ENCODE assay signal across 24 mouse cellular contexts in genomic region chr13:64178000-64178399, GRCm38 (mm10). TPM values are rescaled to one million over a fixed set of nuclear protein-coding genes. Genes with fewer than 3 reads are reported as not detected.
A peak's percentile ranks its signal among the peaks of the same experiment; 100 is the strongest.
DNase-seq lines count a peak whose midpoint lies in the region; ATAC-seq and TF ChIP-seq lines count a peak whose summit lies in the region.
"Had no signal": no experiment of that assay in that cellular context is flagged by ENCODE, and none has a peak within 500 bp of the region (broad histone marks: within the 10 kb centered on the region; RNA-seq: fewer than 3 reads in every experiment).

No protein-coding gene starts in this region.

- no peaks in the 10 kb centered on the region for H3K4me1 ChIP-seq in liver, embryonic 12.5 days
- no peaks in the 10 kb centered on the region for H3K4me1 ChIP-seq in liver, postnatal 0 days (ENCODE audit: insufficient read depth)
- 0 out of 2 replicates have a peak, but pooled peaks cover 5% of the 10 kb centered on the region for H3K4me1 ChIP-seq in lung, embryonic 15.5 days
- peaks cover 20% of the 10 kb centered on the region for H3K4me1 ChIP-seq in midbrain, embryonic 10.5 days
- H3K4me1 ChIP-seq in midbrain, embryonic 11.5 days (ENCODE audit: control insufficient read depth, insufficient read depth, low read length) = peaks cover 3% of the 10 kb centered on the region; the same call in 1 of the 2 replicates

- no peak overlapping the region for H3K4me3 ChIP-seq in liver, embryonic 12.5 days
- H3K4me3 ChIP-seq in liver, postnatal 0 days (ENCODE audit: low read depth, low read length) = no peak overlapping the region
- no peak overlapping the region for H3K4me3 ChIP-seq in lung, embryonic 15.5 days
- H3K4me3 ChIP-seq in midbrain, embryonic 10.5 days = no peak overlapping the region
- H3K4me3 ChIP-seq in midbrain, embryonic 11.5 days (ENCODE audit: low read depth, low read length) = no peak overlapping the region
- H3K4me3 ChIP-seq: forebrain, embryonic 10.5 days; forebrain, embryonic 13.5 days; heart, adult 2 months; heart, embryonic 10.5 days; heart, embryonic 13.5 days had no signal

- TF ChIP-seq EP300 in liver, postnatal 0 days (IDR thresholded peaks at IDR 0.05; ENCODE audit: low read depth) = no peak

- TF ChIP-seq CTCF in liver, postnatal 0 days (IDR thresholded peaks at IDR 0.05; ENCODE audit: low read depth) = no peak

- peaks cover 7% of the 10 kb centered on the region for H3K36me3 ChIP-seq in liver, embryonic 12.5 days
- H3K36me3 ChIP-seq in liver, postnatal 0 days (replicated peaks; ENCODE audit: insufficient read depth, low read length) = no peaks in the 10 kb centered on the region
- peaks cover 14% of the 10 kb centered on the region for H3K36me3 ChIP-seq in lung, embryonic 15.5 days
- peaks cover 52% of the 10 kb centered on the region for H3K36me3 ChIP-seq in midbrain, embryonic 10.5 days
- H3K36me3 ChIP-seq in midbrain, embryonic 11.5 days (ENCODE audit: control insufficient read depth, insufficient read depth, low read length) = no peaks in the 10 kb centered on the region; the same call in 1 of the 2 replicates

- DNase-seq in liver, postnatal 0 days = no peak
- DNase-seq in lung, postnatal 36 days = no peak
- no peak for DNase-seq in midbrain, embryonic 10.5 days (ENCODE audit: low spot score)
- no peak for DNase-seq in midbrain, embryonic 11.5 days (ENCODE audit: low spot score, missing footprints)
- DNase-seq: adrenal gland, postnatal 10 days; adrenal gland, postnatal 36 days; B cell, adult 2 months; cerebellum, adult 18-20 months; cerebellum, adult 9-10 months; cerebellum, postnatal 14 days; gastrocnemius, postnatal 10 days; gastrocnemius, postnatal 36 days; heart, postnatal 14 days; heart, postnatal 4 days had no signal

- H3K27ac ChIP-seq in liver, embryonic 12.5 days = peak overlapping the region; percentile 48; the same call in 1 of the 2 replicates
- H3K27ac ChIP-seq in liver, postnatal 0 days (ENCODE audit: low read depth) = no peak overlapping the region
- no peak overlapping the region for H3K27ac ChIP-seq in lung, embryonic 15.5 days
- H3K27ac ChIP-seq in midbrain, embryonic 10.5 days (replicated peaks) = peak overlapping the region; percentile 47; the same call in 1 of the 2 replicates
- H3K27ac ChIP-seq in midbrain, embryonic 11.5 days (ENCODE audit: low read depth, low read length) = no peak overlapping the region
- H3K27ac ChIP-seq: forebrain, embryonic 13.5 days; heart, adult 2 months had no signal

- no peaks in the 10 kb centered on the region for H3K27me3 ChIP-seq in liver, embryonic 12.5 days (replicated peaks)
- no peaks in the 10 kb centered on the region for H3K27me3 ChIP-seq in liver, postnatal 0 days (ENCODE audit: insufficient read depth, low read length)
- no peaks in the 10 kb centered on the region for H3K27me3 ChIP-seq in lung, embryonic 15.5 days
- no peaks in the 10 kb centered on the region for H3K27me3 ChIP-seq in midbrain, embryonic 10.5 days (ENCODE audit: low read depth, poor library complexity, severe bottlenecking)
- no peaks in the 10 kb centered on the region for H3K27me3 ChIP-seq in midbrain, embryonic 11.5 days (ENCODE audit: control insufficient read depth, insufficient read depth, low read length)
- H3K27me3 ChIP-seq: CH12.LX; forebrain, embryonic 13.5 days; heart, embryonic 13.5 days; Patski had no signal

- H3K9ac ChIP-seq in liver, embryonic 12.5 days = no peak overlapping the region
- H3K9ac ChIP-seq in liver, postnatal 0 days (replicated peaks) = no peak overlapping the region
- no peak overlapping the region for H3K9ac ChIP-seq in lung, embryonic 15.5 days
- H3K9ac ChIP-seq in midbrain, embryonic 11.5 days (ENCODE audit: low read length) = no peak overlapping the region
- H3K9ac ChIP-seq: forebrain, embryonic 13.5 days; heart, embryonic 13.5 days had no signal

- H3K9me3 ChIP-seq in liver, embryonic 12.5 days (replicated peaks) = no peaks in the 10 kb centered on the region
- no peaks in the 10 kb centered on the region for H3K9me3 ChIP-seq in liver, postnatal 0 days (ENCODE audit: low read length)
- no peaks in the 10 kb centered on the region for H3K9me3 ChIP-seq in lung, embryonic 15.5 days
- no peaks in the 10 kb centered on the region for H3K9me3 ChIP-seq in midbrain, embryonic 10.5 days (replicated peaks)
- no peaks in the 10 kb centered on the region for H3K9me3 ChIP-seq in midbrain, embryonic 11.5 days (ENCODE audit: control insufficient read depth, low read length)
- H3K9me3 ChIP-seq: forebrain, embryonic 10.5 days; forebrain, embryonic 13.5 days; G1E had no signal

- 0 out of 2 replicates have a peak, but pooled peaks have one; percentile 20 for ATAC-seq in liver, embryonic 12.5 days
- ATAC-seq in liver, postnatal 0 days = no peak
- peak; percentile 27; the same call in 1 of the 2 replicates for ATAC-seq in lung, embryonic 15.5 days (ENCODE audit: borderline replicate concordance, extremely low read depth, low FRiP score, low TSS enrichment)
- ATAC-seq in midbrain, embryonic 11.5 days (ENCODE audit: low FRiP score) = no peak
- ATAC-seq: forebrain, embryonic 13.5 days; Patski had no signal

- 68% methylated on average over 7 of the region's 7 CpGs for WGBS in liver, embryonic 12.5 days (ENCODE audit: insufficient replicate concordance)
- 68% methylated on average over 7 of the region's 7 CpGs for WGBS in liver, postnatal 0 days (ENCODE audit: insufficient replicate concordance)
- WGBS in lung, embryonic 15.5 days = 58% methylated on average over 7 of the region's 7 CpGs
- WGBS in midbrain, embryonic 10.5 days = 73% methylated on average over 7 of the region's 7 CpGs
- 75% methylated on average over 7 of the region's 7 CpGs for WGBS in midbrain, embryonic 11.5 days

- H3K4me2 ChIP-seq in liver, embryonic 12.5 days = no peak overlapping the region
- no peak overlapping the region for H3K4me2 ChIP-seq in liver, postnatal 0 days (ENCODE audit: low read depth, low read length)
- no peak overlapping the region for H3K4me2 ChIP-seq in lung, embryonic 15.5 days
- H3K4me2 ChIP-seq in midbrain, embryonic 11.5 days = no peak overlapping the region
- H3K4me2 ChIP-seq: forebrain, embryonic 13.5 days; heart, embryonic 13.5 days had no signal

RNA-seq across cellular contexts. Expression of gene Habp4, which starts 16.4 kb away (rescaled TPM):
- 14.0 TPM in 2 replicates for polyA plus RNA-seq in liver, embryonic 12.5 days (2016; fragmentation: Nextera tagmentation; extraction: Ambion mirVana)
- polyA plus RNA-seq in liver, postnatal 0 days (2015; fragmentation: Nextera tagmentation; extraction: Ambion mirVana) = 9.0 and 11.9 TPM in 2 replicates
- polyA plus RNA-seq in lung, embryonic 15.5 days (2015; fragmentation: Nextera tagmentation; extraction: Ambion mirVana) = 22.2 and 24.7 TPM in 2 replicates
- polyA plus RNA-seq in midbrain, embryonic 10.5 days (2016; fragmentation: Nextera tagmentation; extraction: Ambion mirVana) = 19.0 and 21.7 TPM in 2 replicates
- polyA plus RNA-seq in midbrain, embryonic 11.5 days (2014; fragmentation: Nextera tagmentation; extraction: Ambion mirVana) = 23.1 and 23.4 TPM in 2 replicates

RNA-seq across cellular contexts. Expression of gene Zfp367, which starts 25.0 kb away (rescaled TPM):
- 26.1 and 27.2 TPM in 2 replicates for polyA plus RNA-seq in liver, embryonic 12.5 days (2016; fragmentation: Nextera tagmentation; extraction: Ambion mirVana)
- polyA plus RNA-seq in liver, postnatal 0 days (2015; fragmentation: Nextera tagmentation; extraction: Ambion mirVana) = 9.8 and 11.7 TPM in 2 replicates
- polyA plus RNA-seq in lung, embryonic 15.5 days (2015; fragmentation: Nextera tagmentation; extraction: Ambion mirVana) = 27.4 and 28.1 TPM in 2 replicates
- polyA plus RNA-seq in midbrain, embryonic 10.5 days (2016; fragmentation: Nextera tagmentation; extraction: Ambion mirVana) = 18.9 and 21.0 TPM in 2 replicates
- 25.6 and 25.7 TPM in 2 replicates for polyA plus RNA-seq in midbrain, embryonic 11.5 days (2014; fragmentation: Nextera tagmentation; extraction: Ambion mirVana)

RNA-seq across cellular contexts. Expression of gene Slc35d2, which starts 48.8 kb away (rescaled TPM):
- 3.0 and 3.6 TPM in 2 replicates for polyA plus RNA-seq in liver, embryonic 12.5 days (2016; fragmentation: Nextera tagmentation; extraction: Ambion mirVana)
- polyA plus RNA-seq in liver, postnatal 0 days (2015; fragmentation: Nextera tagmentation; extraction: Ambion mirVana) = 11.8 TPM in 2 replicates
- 4.7 and 4.8 TPM in 2 replicates for polyA plus RNA-seq in lung, embryonic 15.5 days (2015; fragmentation: Nextera tagmentation; extraction: Ambion mirVana)
- polyA plus RNA-seq in midbrain, embryonic 10.5 days (2016; fragmentation: Nextera tagmentation; extraction: Ambion mirVana) = 3.4 and 3.7 TPM in 2 replicates
- polyA plus RNA-seq in midbrain, embryonic 11.5 days (2014; fragmentation: Nextera tagmentation; extraction: Ambion mirVana) = 2.9 and 5.0 TPM in 2 replicates
- polyA plus RNA-seq: G1E had no signal

Comparison
In these comparisons a context has a peak if more than half of its experiments do, and no peak if none do; other contexts are left out.
1. ATAC-seq: peak in liver, embryonic 12.5 days (single experiment) and lung, embryonic 15.5 days (single experiment); none in liver, postnatal 0 days (single experiment) and midbrain, embryonic 11.5 days (single experiment).
2. H3K27ac ChIP-seq: peak in liver, embryonic 12.5 days (single experiment) and midbrain, embryonic 10.5 days (single experiment); none in liver, postnatal 0 days (single experiment), lung, embryonic 15.5 days (single experiment) and midbrain, embryonic 11.5 days (single experiment).